Mouse (Mus musculus) megakaryocyte, embryonic 14.5 days (primary cell): ENCODE measurements at regions not wholly inside any gene's neighbourhood (a gene's known extent, or its start where the extent isn't known, plus 50 kb on each side); places are given as distances from the start of the nearest gene placed in this dataset.
"Not testable (repeated sequence)": the region's sequence is repeated elsewhere in the genome, so short reads cannot be mapped to it uniquely, and the experiment has no call there.

Experiments used
- H3K27me3 ChIP-seq: replicated peaks from 2 replicates; pipeline ENCODE3; 2012; ENCODE audit warnings: inconsistent platforms
- H3K36me3 ChIP-seq: replicated peaks from 2 replicates; pipeline ENCODE3; 2012; ENCODE audit warnings: low read length, inconsistent platforms, mixed read lengths
- H3K4me1 ChIP-seq: 2 replicates; pipeline ENCODE4 v1.6.1; 2012; ENCODE audit warnings: inconsistent platforms
- H3K4me3 ChIP-seq: replicated peaks from 2 replicates; pipeline ENCODE3; 2012; ENCODE audit warnings: moderate library complexity, mild to moderate bottlenecking, inconsistent platforms
- H3K9me3 ChIP-seq: 2 replicates; pipeline ENCODE4 v1.6.1; 2012; ENCODE audit warnings: inconsistent platforms
- FLI1 ChIP-seq: IDR thresholded peaks from 2 replicates; pipeline ENCODE4 v1.6.1; 2012; ENCODE audit warnings: low read length, inconsistent platforms, mixed read lengths
- GATA1 ChIP-seq: IDR thresholded peaks from 3 replicates; pipeline ENCODE4 v1.6.1; 2012; ENCODE audit warnings: mixed read lengths, low read length, inconsistent platforms, borderline replicate concordance

GRCm38 (mm10) chr2:3910086-3910891 lies 107.2 kb upstream of the Frmd4a start:
- no peak overlapping the region for H3K4me3 ChIP-seq
- no peak for TF ChIP-seq GATA1
- no peak for TF ChIP-seq FLI1

DNA sequence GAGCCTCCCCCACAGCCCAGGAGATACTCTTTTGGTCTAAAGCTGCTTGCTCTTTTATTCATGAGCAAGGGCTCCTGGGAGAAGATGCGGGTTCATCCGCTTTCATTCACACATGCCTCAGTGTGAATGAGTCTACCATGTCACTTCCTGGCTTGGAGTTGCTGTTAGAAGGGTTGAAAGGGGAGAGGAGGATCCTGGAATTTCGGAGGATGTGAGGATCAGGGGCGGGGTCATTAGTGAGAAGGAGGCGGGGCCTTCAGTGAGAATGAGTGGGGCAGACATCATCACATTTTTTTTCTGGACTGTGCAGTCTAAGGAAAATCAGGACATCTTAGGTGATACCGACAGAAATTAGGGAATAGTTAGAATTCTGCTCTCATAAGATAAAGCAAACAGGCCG lies 102.4 kb upstream of the Frmd4a start:
- Histone ChIP-seq H3K4me1 (no peaks in the 10 kb centered on the region), H3K9me3 (no peaks in the 10 kb centered on the region), H3K27me3 (peaks cover 2% of the 10 kb centered on the region), H3K36me3 (no peaks in the 10 kb centered on the region), H3K4me3 (no peak overlapping the region)
- no peak for TF ChIP-seq FLI1
- TF ChIP-seq GATA1: no peak

More at GRCm38 (mm10) chr2:3910086-3910891, 107.2 kb upstream of the Frmd4a start:
- no peaks in the 10 kb centered on the region for H3K9me3 ChIP-seq
- no peaks in the 10 kb centered on the region for H3K36me3 ChIP-seq
- H3K27me3 ChIP-seq: peaks cover 2% of the 10 kb centered on the region
- H3K4me1 ChIP-seq: no peaks in the 10 kb centered on the region

- H3K36me3 ChIP-seq: no peaks in the 10 kb centered on the region
- H3K9me3 ChIP-seq: no peaks in the 10 kb centered on the region
- H3K27me3 ChIP-seq: peaks cover under 1% of the 10 kb centered on the region
- H3K4me3 ChIP-seq: no peak overlapping the region
- TF ChIP-seq FLI1: no peak
- TF ChIP-seq GATA1: no peak
- no peaks in the 10 kb centered on the region for H3K4me1 ChIP-seq
Observed at GRCm38 (mm10) chr2:3916365-3916764, 101.2 kb upstream of the Frmd4a start.

DNA sequence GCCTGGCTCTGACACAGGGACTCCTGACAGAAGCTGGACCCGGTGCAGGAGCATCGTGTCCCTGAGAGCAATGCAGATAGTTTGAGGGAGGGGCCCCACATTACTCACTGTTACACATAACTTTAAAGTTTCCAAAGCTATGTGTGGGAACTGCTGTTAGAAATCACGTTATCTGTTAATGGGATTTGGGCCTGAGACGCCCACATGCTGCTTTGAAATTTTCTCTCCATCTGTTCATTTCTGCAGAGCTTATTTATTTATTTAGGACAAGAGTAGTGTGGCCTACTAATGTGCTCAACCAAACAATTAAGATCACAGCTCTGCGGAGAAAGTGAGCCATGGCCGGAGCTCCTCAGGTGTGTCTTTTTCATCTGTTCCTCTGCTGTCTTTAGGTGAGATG lies 99.4 kb upstream of the Frmd4a start:
- H3K27me3 ChIP-seq: no peaks in the 10 kb centered on the region
- no peaks in the 10 kb centered on the region for H3K9me3 ChIP-seq
- H3K4me3 ChIP-seq: no peak overlapping the region
- TF ChIP-seq GATA1: no peak
- TF ChIP-seq FLI1: no peak
- H3K4me1 ChIP-seq: no peaks in the 10 kb centered on the region
- H3K36me3 ChIP-seq: no peaks in the 10 kb centered on the region

DNA sequence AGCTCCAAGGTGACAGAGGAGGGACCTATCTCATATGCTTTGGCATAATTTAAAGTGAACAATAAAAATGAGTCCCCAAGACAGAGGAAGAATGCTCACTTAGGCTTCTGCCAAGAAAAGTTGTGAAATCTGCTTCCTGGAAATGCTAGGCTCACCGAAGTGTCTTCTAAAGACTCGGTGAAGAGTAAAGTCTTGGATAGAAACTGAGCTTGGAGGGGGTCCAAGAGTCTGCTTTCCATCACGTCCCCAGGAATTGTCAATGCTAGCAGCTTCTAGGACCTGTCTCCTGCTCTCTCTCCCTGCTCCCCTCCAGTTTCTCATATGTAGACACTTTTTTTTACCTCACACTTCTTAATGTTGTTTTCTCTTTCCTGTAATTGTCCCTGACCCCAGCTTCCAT lies 97.6 kb upstream of the Frmd4a start:
- no peaks in the 10 kb centered on the region for H3K27me3 ChIP-seq
- TF ChIP-seq GATA1 (no peak), FLI1 (no peak)
- no peaks in the 10 kb centered on the region for H3K36me3 ChIP-seq
- H3K4me1 ChIP-seq: no peaks in the 10 kb centered on the region
- H3K9me3 ChIP-seq: no peaks in the 10 kb centered on the region
- H3K4me3 ChIP-seq: no peak overlapping the region

DNA sequence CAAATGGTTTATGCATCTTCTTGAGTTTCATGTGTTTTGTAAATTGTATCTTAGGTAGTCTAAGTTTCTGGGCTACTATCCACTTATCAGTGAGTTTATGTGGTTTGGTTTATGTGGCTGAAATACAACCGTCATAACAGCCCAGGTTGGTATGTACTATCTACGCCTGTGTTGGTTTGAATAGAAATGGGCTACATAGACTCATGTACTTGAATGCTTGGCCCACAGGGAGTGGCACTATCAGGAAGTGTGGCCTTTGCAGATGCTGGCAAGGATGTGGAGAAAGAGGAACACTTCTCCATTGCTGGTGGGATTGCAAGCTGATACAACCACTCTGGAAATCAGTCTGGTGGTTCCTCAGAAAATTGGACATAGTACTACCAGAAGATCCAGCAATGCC lies 96.4 kb upstream of the Frmd4a start:
- not testable (repeated sequence) for H3K4me3 ChIP-seq, H3K9me3 ChIP-seq, H3K27me3 ChIP-seq, H3K36me3 ChIP-seq, H3K4me1 ChIP-seq

DNA sequence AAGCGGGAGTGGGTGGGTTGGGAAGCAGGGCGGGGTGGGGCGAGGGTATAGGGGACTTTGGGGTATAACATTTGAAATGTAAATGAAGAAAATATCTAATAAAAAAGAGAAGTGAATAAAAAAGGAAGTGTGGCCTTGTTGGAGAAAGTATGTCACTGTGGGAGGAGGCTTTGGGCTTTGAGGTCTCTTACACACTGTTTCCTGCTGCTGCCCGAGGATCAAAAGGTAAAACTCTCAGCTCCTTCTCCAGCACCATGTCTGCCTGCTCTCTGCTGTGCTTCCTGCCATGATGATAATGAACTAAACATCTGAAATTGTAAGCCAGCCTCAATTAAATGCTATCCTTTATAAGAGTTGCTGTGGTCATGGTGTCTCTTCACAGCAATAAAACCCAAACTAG lies 94.8 kb upstream of the Frmd4a start:
- Histone ChIP-seq H3K4me1 (no peaks in the 10 kb centered on the region), H3K4me3 (no peak overlapping the region), H3K27me3 (no peaks in the 10 kb centered on the region), H3K9me3 (no peaks in the 10 kb centered on the region), H3K36me3 (no peaks in the 10 kb centered on the region)
- TF ChIP-seq FLI1: no peak
- TF ChIP-seq GATA1: no peak

- H3K27me3 ChIP-seq: no peaks in the 10 kb centered on the region
- no peak overlapping the region for H3K4me3 ChIP-seq
- no peaks in the 10 kb centered on the region for H3K9me3 ChIP-seq
- no peak for TF ChIP-seq GATA1
- TF ChIP-seq FLI1: no peak
- no peaks in the 10 kb centered on the region for H3K4me1 ChIP-seq
- no peaks in the 10 kb centered on the region for H3K36me3 ChIP-seq
Observed at GRCm38 (mm10) chr2:3924696-3925095, 92.8 kb upstream of the Frmd4a start.

DNA sequence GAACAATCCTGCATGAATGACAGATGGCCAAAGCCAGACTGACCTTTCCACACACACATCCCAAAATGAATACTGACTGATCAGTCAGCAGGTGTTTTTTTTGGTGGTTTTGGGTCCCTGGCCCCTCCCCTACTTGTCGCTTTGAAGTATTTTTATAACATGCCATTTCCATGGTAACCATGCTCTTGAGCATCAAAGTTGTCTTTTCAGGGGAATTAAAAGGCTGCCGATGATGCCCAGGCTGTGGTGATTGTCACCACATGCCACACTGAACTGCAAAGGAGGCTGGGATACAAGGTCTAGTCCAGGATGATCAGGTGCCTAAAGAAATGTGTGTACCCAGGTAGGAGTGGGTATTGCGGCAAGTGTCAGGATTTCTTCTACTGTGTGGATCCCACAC lies 92.3 kb upstream of the Frmd4a start:
- TF ChIP-seq FLI1: no peak
- no peak for TF ChIP-seq GATA1
- Histone ChIP-seq H3K9me3 (no peaks in the 10 kb centered on the region), H3K4me1 (no peaks in the 10 kb centered on the region)

DNA sequence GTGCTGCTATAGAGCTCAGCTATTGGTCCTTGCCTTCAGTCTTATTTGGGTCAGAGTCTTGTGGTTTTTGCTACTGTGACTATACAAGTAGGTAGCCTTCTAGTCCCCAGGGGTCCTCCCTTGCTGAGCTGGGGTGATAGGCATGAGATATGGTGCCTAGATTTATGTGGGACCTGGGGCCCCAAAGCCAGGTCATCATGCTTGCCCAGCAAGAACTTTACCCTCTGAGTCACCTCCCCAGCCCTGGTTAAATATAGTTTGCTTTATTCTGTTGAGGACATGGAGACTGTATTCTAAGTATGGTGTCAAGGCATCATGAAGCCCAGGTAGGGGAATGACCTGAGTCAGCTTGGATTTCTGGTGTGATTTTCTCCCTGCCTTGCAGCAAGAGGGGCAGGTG lies 91.4 kb upstream of the Frmd4a start:
- Histone ChIP-seq H3K4me3 (no peak overlapping the region), H3K9me3 (no peaks in the 10 kb centered on the region), H3K27me3 (no peaks in the 10 kb centered on the region), H3K4me1 (no peaks in the 10 kb centered on the region), H3K36me3 (no peaks in the 10 kb centered on the region)
- TF ChIP-seq FLI1 (no peak), GATA1 (no peak)

More for the DNA sequence above, 92.3 kb upstream of the Frmd4a start:
- H3K27me3 ChIP-seq: no peaks in the 10 kb centered on the region
- H3K36me3 ChIP-seq: no peaks in the 10 kb centered on the region
- no peak overlapping the region for H3K4me3 ChIP-seq
